Mouse (Mus musculus) C2C12 (cell line): Measurements from ENCODE around the gene Primpol. TPM values are rescaled to one million over a fixed set of nuclear protein-coding genes. Genes with fewer than 3 reads are reported as not detected.
A peak's percentile ranks its signal among the peaks of the same experiment; 100 is the strongest.

Experiments used
- H3K27me3 ChIP-seq: one replicate; pipeline ENCODE4 v1.6.1; 2011; ENCODE audit not compliant: control insufficient read depth, insufficient read depth, insufficient read length
- H3K36me3 ChIP-seq: one replicate; pipeline ENCODE4 v1.6.1; 2011; ENCODE audit not compliant: control insufficient read depth, insufficient read depth
- H3K4me3 ChIP-seq: one replicate; pipeline ENCODE4 v1.5.1; 2011; ENCODE audit warnings: mild to moderate bottlenecking, control low read depth; ENCODE audit not compliant: poor library complexity, insufficient read depth, severe bottlenecking
- H3K79me2 ChIP-seq: one replicate; pipeline ENCODE4 v1.6.1; 2011; ENCODE audit not compliant: control insufficient read depth, insufficient read depth
- H3K79me3 ChIP-seq: one replicate; pipeline ENCODE4 v1.6.1; 2011; ENCODE audit warnings: low read depth, control low read depth
- H3ac ChIP-seq: one replicate; pipeline ENCODE3; 2011; ENCODE audit warnings: low read depth; ENCODE audit not compliant: control insufficient read depth, insufficient read length
- CEBPB ChIP-seq: IDR thresholded peaks from one replicate; pipeline ENCODE4 v1.6.1; 2011; ENCODE audit warnings: low read depth, mild to moderate bottlenecking, control low read depth, moderate library complexity
- CTCF ChIP-seq: IDR thresholded peaks from one replicate; pipeline ENCODE4 v1.5.1; 2011; ENCODE audit not compliant: control insufficient read depth, insufficient read depth, insufficient read length
- FOSL1 ChIP-seq: IDR thresholded peaks from one replicate; pipeline ENCODE4 v1.8.0; 2011; ENCODE audit warnings: mild to moderate bottlenecking, low read length; ENCODE audit not compliant: poor library complexity, insufficient read depth, severe bottlenecking
- MAX ChIP-seq: IDR thresholded peaks from one replicate; pipeline ENCODE4 v1.6.1; 2011; ENCODE audit warnings: mild to moderate bottlenecking, control low read depth
- MYOD1 ChIP-seq: IDR thresholded peaks from one replicate; pipeline ENCODE4 v1.6.1; 2011; ENCODE audit warnings: low read depth; ENCODE audit not compliant: control insufficient read depth, insufficient read length
- MYOG ChIP-seq: IDR thresholded peaks from one replicate; pipeline ENCODE4 v1.6.1; 2011; ENCODE audit not compliant: control insufficient read depth, insufficient read length; ENCODE audit errors: extremely low read depth
- USF1 ChIP-seq: IDR thresholded peaks from one replicate; pipeline ENCODE4 v1.6.1; 2011; ENCODE audit warnings: low read depth, mild to moderate bottlenecking, control low read depth, moderate library complexity
- polyA plus RNA-seq: library from polyadenylated mRNA; unstranded; fragments of >200 nt; fragmentation: generic; extraction: Trizol; gene quantifications from one replicate; pipeline ENCODE4 v1.2.1, GENCODE M21; 2012; ENCODE audit warnings: missing spikeins

Primpol gene
- polyA plus RNA-seq, 1 experiment: 0.90 TPM

DNA sequence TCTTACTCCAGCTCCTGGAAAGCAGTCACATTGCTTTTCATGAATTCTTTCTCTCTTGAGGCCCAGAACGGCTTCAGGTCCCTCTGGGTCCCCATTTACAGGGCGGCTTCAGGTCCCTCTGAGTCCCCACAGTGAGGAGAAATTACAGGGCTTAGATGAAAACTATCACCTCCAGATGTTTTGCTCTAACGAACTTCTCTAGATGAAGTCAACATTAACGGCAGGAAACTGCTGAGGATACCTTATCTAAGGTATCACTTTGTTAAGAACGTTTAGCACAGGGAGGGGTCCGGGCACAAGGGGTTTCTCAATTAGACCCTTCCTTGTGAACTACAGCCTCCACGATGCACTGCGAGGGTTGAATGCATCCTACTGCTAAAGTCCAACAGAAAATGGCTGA, 1.1 kb downstream of the Primpol start:
- Histone ChIP-seq H3K4me3 (no peak overlapping the region), H3ac (no peak overlapping the region), H3K36me3 (no peaks in the 10 kb centered on the region), H3K79me3 (peaks cover 30% of the 10 kb centered on the region), H3K27me3 (no peaks in the 10 kb centered on the region), H3K79me2 (peaks cover 38% of the 10 kb centered on the region)
- no peak for TF ChIP-seq USF1

DNA sequence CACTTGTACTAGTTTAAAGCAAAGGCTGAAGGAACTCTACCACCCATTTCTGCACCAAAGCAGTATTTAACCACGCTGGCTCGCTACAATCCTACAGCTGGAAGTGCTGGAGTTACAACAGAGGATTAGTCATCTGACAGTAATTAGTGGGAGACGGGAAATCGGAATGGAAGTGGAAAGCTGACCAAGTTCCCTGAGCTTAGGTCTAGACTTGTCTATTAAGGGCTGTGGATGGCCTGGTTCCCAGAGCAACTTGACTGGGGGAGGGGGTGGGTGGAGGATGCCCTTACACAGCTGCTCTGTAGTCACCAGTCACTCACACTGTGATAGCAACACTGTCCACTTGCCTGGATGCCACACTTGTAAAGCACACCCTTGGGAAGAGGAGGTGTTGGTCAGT, 3.6 kb downstream of the Primpol start:
- Histone ChIP-seq H3K27me3 (no peaks in the 10 kb centered on the region), H3ac (no peak overlapping the region), H3K79me2 (peaks cover 12% of the 10 kb centered on the region), H3K36me3 (no peaks in the 10 kb centered on the region), H3K4me3 (no peak overlapping the region), H3K79me3 (peaks cover 6% of the 10 kb centered on the region)
- TF ChIP-seq MAX: no peak
- TF ChIP-seq CEBPB: peak; percentile 70
- TF ChIP-seq MYOD1: peak; percentile 85
- peak; percentile 9 for TF ChIP-seq FOSL1

- peaks cover 1% of the 10 kb centered on the region for H3K79me3 ChIP-seq
- no peak for TF ChIP-seq CEBPB
- peaks cover 7% of the 10 kb centered on the region for H3K79me2 ChIP-seq
- no peak overlapping the region for H3ac ChIP-seq
- H3K4me3 ChIP-seq: no peak overlapping the region
- no peaks in the 10 kb centered on the region for H3K36me3 ChIP-seq
- H3K27me3 ChIP-seq: no peaks in the 10 kb centered on the region
These were observed 4.1 kb downstream of the Primpol start for GRCm38 (mm10) chr8:46612913-46613312.

DNA sequence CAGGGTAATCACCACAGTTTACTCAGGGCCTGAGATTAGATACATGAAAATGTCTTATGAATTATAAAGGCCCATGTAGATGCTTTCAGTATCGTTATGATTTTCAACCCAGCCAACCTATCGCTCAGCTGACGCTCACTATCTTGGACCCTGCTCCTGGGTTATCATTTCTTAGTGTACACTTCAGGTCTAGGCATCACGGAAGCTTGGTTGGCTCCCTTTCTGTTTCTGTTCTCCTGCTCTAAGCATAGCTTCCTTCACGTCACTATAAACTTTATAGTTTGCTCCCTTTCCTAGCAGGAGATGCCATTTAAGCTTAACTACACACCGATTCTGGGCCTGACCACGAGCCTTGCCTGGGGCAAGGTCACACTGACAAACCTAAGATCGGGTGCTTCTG, 5.5 kb downstream of the Primpol start:
- TF ChIP-seq MAX: no peak
- no peak for TF ChIP-seq CEBPB
- TF ChIP-seq CTCF: no peak
- no peak for TF ChIP-seq MYOG
- no peak for TF ChIP-seq MYOD1
- TF ChIP-seq USF1: no peak
- no peak for TF ChIP-seq FOSL1
- Histone ChIP-seq H3K27me3 (no peaks in the 10 kb centered on the region), H3K4me3 (no peak overlapping the region), H3ac (no peak overlapping the region), H3K36me3 (no peaks in the 10 kb centered on the region), H3K79me3 (no peaks in the 10 kb centered on the region), H3K79me2 (no peaks in the 10 kb centered on the region)

DNA sequence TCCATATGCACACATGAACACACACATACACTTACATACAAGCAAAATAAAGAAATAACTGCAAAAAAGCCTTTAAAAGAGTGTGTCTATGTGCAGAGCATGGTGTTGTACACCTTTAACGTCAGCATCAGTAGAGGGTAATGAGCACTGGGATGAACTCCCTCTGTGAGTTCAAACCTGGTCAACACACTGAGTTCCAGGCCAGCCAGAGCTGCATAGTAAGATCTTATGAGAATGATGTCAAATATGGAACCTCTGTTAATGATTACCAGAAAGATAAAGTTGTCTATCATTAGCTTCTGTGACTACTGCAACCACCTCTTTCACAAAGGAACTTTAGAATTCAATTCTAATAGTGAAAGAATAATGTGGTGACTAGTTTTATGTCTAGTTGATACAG, 10.1 kb downstream of the Primpol start:
- Histone ChIP-seq H3ac (no peak overlapping the region), H3K79me2 (no peaks in the 10 kb centered on the region), H3K36me3 (no peaks in the 10 kb centered on the region), H3K79me3 (no peaks in the 10 kb centered on the region), H3K27me3 (no peaks in the 10 kb centered on the region), H3K4me3 (no peak overlapping the region)
- TF ChIP-seq CTCF: no peak
- no peak for TF ChIP-seq USF1
- TF ChIP-seq FOSL1: no peak
- no peak for TF ChIP-seq MYOD1
- TF ChIP-seq CEBPB: no peak
- TF ChIP-seq MAX: no peak
- no peak for TF ChIP-seq MYOG

DNA sequence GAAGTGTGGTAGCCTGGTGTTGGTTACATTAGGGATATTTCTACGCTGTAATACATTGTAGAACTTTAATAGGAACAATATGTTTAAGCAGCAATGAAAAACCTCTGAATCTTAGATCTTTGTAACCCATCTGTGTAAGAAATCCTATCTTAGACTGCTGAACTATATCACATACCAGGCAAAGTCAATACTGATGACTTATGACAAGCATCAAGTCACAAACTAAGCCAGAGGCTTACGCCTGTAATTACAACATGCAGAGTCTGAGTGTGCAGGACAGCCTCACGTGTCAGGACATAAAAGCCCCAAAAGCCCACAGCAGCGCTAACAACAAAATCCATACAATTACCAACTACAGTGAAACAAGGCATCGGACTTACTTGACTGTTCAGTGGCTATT, 13.4 kb downstream of the Primpol start:
- TF ChIP-seq MAX (no peak), MYOG (no peak), USF1 (no peak), CTCF (no peak), CEBPB (no peak), MYOD1 (no peak), FOSL1 (no peak)
- Histone ChIP-seq H3K79me2 (no peaks in the 10 kb centered on the region), H3ac (no peak overlapping the region), H3K79me3 (no peaks in the 10 kb centered on the region), H3K36me3 (no peaks in the 10 kb centered on the region), H3K4me3 (no peak overlapping the region), H3K27me3 (no peaks in the 10 kb centered on the region)
